Comparison of ENCODE assay signal across 8 mouse cellular contexts in genomic region chr2:35581501-35582340, GRCm38 (mm10). TPM values are rescaled to one million over a fixed set of nuclear protein-coding genes. Genes with fewer than 3 reads are reported as not detected.
DNase-seq lines count a peak whose midpoint lies in the region; ATAC-seq and TF ChIP-seq lines count a peak whose summit lies in the region.

No protein-coding gene starts in this region.

- no peaks in the 10 kb centered on the region for H3K27me3 ChIP-seq in intestine, embryonic 16.5 days (replicated peaks; ENCODE audit: control insufficient read depth, insufficient read depth, low read length)
- peaks cover 58% of the 10 kb centered on the region for H3K27me3 ChIP-seq in liver, postnatal 0 days (ENCODE audit: insufficient read depth, low read length)

- under 1% methylated on average over 74 of the region's 76 CpGs for WGBS in intestine, embryonic 16.5 days
- 2% methylated on average over 70 of the region's 76 CpGs for WGBS in liver, postnatal 0 days (ENCODE audit: insufficient replicate concordance)

- peak overlapping the region; percentile 81 for H3K9ac ChIP-seq in intestine, embryonic 16.5 days (ENCODE audit: low read depth, low read length)
- peak overlapping the region; percentile 61 for H3K9ac ChIP-seq in liver, postnatal 0 days (replicated peaks)

- 0 out of 2 replicates have a peak, but pooled peaks have one; percentile 4 for TF ChIP-seq CTCF in liver, postnatal 0 days (IDR thresholded peaks at IDR 0.05; ENCODE audit: low read depth)

- no peaks in the 10 kb centered on the region for H3K9me3 ChIP-seq in intestine, embryonic 16.5 days (ENCODE audit: control insufficient read depth, low read length)
- no peaks in the 10 kb centered on the region for H3K9me3 ChIP-seq in liver, postnatal 0 days (ENCODE audit: low read length)

- peak; percentile 26 for DNase-seq in layer of hippocampus, adult 11-12 months (ENCODE audit: low spot score)
- DNase-seq in layer of hippocampus, adult 9-11 months = no peak
- peak; percentile 53 for DNase-seq in cerebellum, adult 9-10 months
- peak; percentile 76 for DNase-seq in gastrocnemius, postnatal 14 days
- peak; percentile 61 for DNase-seq in liver, postnatal 0 days
- peak; percentile 49 for DNase-seq in ovary, adult 18-20 months (ENCODE audit: low spot score)

- intact Hi-C loops in gastrocnemius, postnatal 14 days (cut with DNase I; ENCODE audit: low total_unique reads) = no loop called here

- no peak for TF ChIP-seq EP300 in liver, postnatal 0 days (IDR thresholded peaks at IDR 0.05; ENCODE audit: low read depth)

- peak overlapping the region; percentile 92 for H3K27ac ChIP-seq in intestine, embryonic 16.5 days (ENCODE audit: low read length)
- peak overlapping the region; percentile 71 for H3K27ac ChIP-seq in liver, postnatal 0 days (ENCODE audit: low read depth)

- H3K4me3 ChIP-seq in intestine, embryonic 16.5 days (ENCODE audit: low read length) = peak overlapping the region; percentile 62
- H3K4me3 ChIP-seq in liver, postnatal 0 days (ENCODE audit: low read depth, low read length) = peak overlapping the region; percentile 48

- peaks cover 28% of the 10 kb centered on the region for H3K4me1 ChIP-seq in intestine, embryonic 16.5 days (ENCODE audit: control insufficient read depth, insufficient read depth, low read length)
- H3K4me1 ChIP-seq in liver, postnatal 0 days (ENCODE audit: insufficient read depth) = no peaks in the 10 kb centered on the region; the same call in 1 of the 2 replicates

- ATAC-seq in intestine, embryonic 16.5 days = peak; percentile 74
- peak; percentile 62 for ATAC-seq in liver, postnatal 0 days
- ATAC-seq in monocyte, adult 5-6 weeks (replicated peaks; ENCODE audit: insufficient number of reproducible peaks, low FRiP score, low TSS enrichment, poor library complexity, severe bottlenecking) = no peak

- no peaks in the 10 kb centered on the region for H3K36me3 ChIP-seq in intestine, embryonic 16.5 days (ENCODE audit: control insufficient read depth, insufficient read depth, low read length)
- H3K36me3 ChIP-seq in liver, postnatal 0 days (replicated peaks; ENCODE audit: insufficient read depth, low read length) = no peaks in the 10 kb centered on the region

- peak overlapping the region; percentile 99 for H3K4me2 ChIP-seq in intestine, embryonic 16.5 days (ENCODE audit: low read depth, low read length)
- H3K4me2 ChIP-seq in liver, postnatal 0 days (ENCODE audit: low read depth, low read length) = peak overlapping the region; percentile 72

RNA-seq across cellular contexts. Expression of gene Dab2ip, which starts 23.7 kb away (rescaled TPM):
- 10 to 100 TPM; 42.8 to 46.3 TPM for total RNA-seq in gastrocnemius, postnatal 14 days (2021)
- 27.0 and 28.7 TPM in 2 replicates for polyA plus RNA-seq in intestine, embryonic 16.5 days (2015; fragmentation: Nextera tagmentation; extraction: Ambion mirVana)
- 6.9 and 9.1 TPM in 2 replicates for polyA plus RNA-seq in liver, postnatal 0 days (2015; fragmentation: Nextera tagmentation; extraction: Ambion mirVana)
- total RNA-seq in monocyte, adult 5-6 weeks (2017) = 4.6 to 23.2 TPM (median 5.5 TPM) in 3 replicates
